In genomic region chr6:53501236-53501635, GRCm38 (mm10) we compare ENCODE assay signal across 27 mouse cellular contexts.
DNase-seq lines count a peak whose midpoint lies in the region; ATAC-seq and TF ChIP-seq lines count a peak whose summit lies in the region.
"Had no signal": no experiment of that assay in that cellular context is flagged by ENCODE, and none has a peak within 500 bp of the region (broad histone marks: within the 10 kb centered on the region; RNA-seq: fewer than 3 reads in every experiment).

No protein-coding gene starts in this region.

- WGBS in intestine, embryonic 14.5 days: 78% methylated on average over 1 of the region's 1 CpGs
- WGBS in intestine, embryonic 16.5 days: 78% methylated on average over 1 of the region's 1 CpGs
- WGBS in kidney, adult 2 months: 49% methylated on average over 1 of the region's 1 CpGs
- WGBS in kidney, embryonic 14.5 days: 45% methylated on average over 1 of the region's 1 CpGs
- 50% methylated on average over 1 of the region's 1 CpGs for WGBS in kidney, embryonic 15.5 days

- no peak overlapping the region for H3K4me2 ChIP-seq in intestine, embryonic 14.5 days (ENCODE audit: low read length)
- no peak overlapping the region for H3K4me2 ChIP-seq in intestine, embryonic 16.5 days (ENCODE audit: low read depth, low read length)
- H3K4me2 ChIP-seq in kidney, embryonic 14.5 days (replicated peaks; ENCODE audit: low read depth, low read length): no peak overlapping the region
- H3K4me2 ChIP-seq in kidney, embryonic 15.5 days: no peak overlapping the region
- H3K4me2 ChIP-seq: embryonic facial prominence, embryonic 13.5 days; embryonic facial prominence, embryonic 15.5 days; forebrain, embryonic 12.5 days had no signal

- DNase-seq in intestine, embryonic 14.5 days (ENCODE audit: low spot score): peak; percentile 15
- DNase-seq in kidney, adult 2 months: peak; percentile 18
- peak; percentile 14 for DNase-seq in kidney, postnatal 14 days
- DNase-seq in brain, adult 2 months (ENCODE audit: low read depth, low spot score): peak; percentile 14
- DNase-seq in MN1 (ENCODE audit: low spot score): no peak
- DNase-seq: adrenal gland, adult 8-10 months; adrenal gland, postnatal 14 days; adrenal gland, postnatal 36 days; cerebellum, adult 11 months; cerebellum, adult 18-20 months; cerebellum, adult 8-10 months; cerebellum, adult 9-11 months; cerebellum, postnatal 14 days; cerebellum, postnatal 36 days; embryo, embryonic 11 days had no signal

- no peak for ATAC-seq in intestine, embryonic 14.5 days (replicated peaks; ENCODE audit: low FRiP score, low TSS enrichment, low read depth)
- no peak for ATAC-seq in intestine, embryonic 16.5 days
- ATAC-seq in kidney, embryonic 14.5 days (ENCODE audit: low FRiP score, low TSS enrichment): no peak
- ATAC-seq in kidney, embryonic 15.5 days (replicated peaks; ENCODE audit: low FRiP score): no peak
- ATAC-seq: activated CD4-positive, CD25-positive, alpha-beta regulatory T cell, adult 4 months; forebrain, embryonic 14.5 days; forebrain, embryonic 16.5 days; Patski had no signal

- no peak for TF ChIP-seq POLR2A in kidney, adult 2 months (IDR thresholded peaks at IDR 0.05; ENCODE audit: low read depth, low read length)

- H3K4me3 ChIP-seq in intestine, embryonic 14.5 days (ENCODE audit: low read depth, low read length): no peak overlapping the region
- no peak overlapping the region for H3K4me3 ChIP-seq in intestine, embryonic 16.5 days (ENCODE audit: low read length)
- no peak overlapping the region for H3K4me3 ChIP-seq in kidney, adult 2 months (ENCODE audit: insufficient read depth, low read depth, low read length)
- H3K4me3 ChIP-seq in kidney, embryonic 14.5 days (ENCODE audit: low read length): no peak overlapping the region
- H3K4me3 ChIP-seq in kidney, embryonic 15.5 days (replicated peaks): no peak overlapping the region
- H3K4me3 ChIP-seq: embryonic facial prominence, embryonic 13.5 days; embryonic facial prominence, embryonic 15.5 days; erythroblast, embryonic 14.5 days; forebrain, embryonic 10.5 days; forebrain, embryonic 12.5 days had no signal

- no peaks in the 10 kb centered on the region for H3K27me3 ChIP-seq in intestine, embryonic 14.5 days (replicated peaks; ENCODE audit: control insufficient read depth, insufficient read depth, low read length)
- H3K27me3 ChIP-seq in intestine, embryonic 16.5 days (replicated peaks; ENCODE audit: control insufficient read depth, insufficient read depth, low read length): no peaks in the 10 kb centered on the region
- no peaks in the 10 kb centered on the region for H3K27me3 ChIP-seq in kidney, adult 2 months (replicated peaks; ENCODE audit: control insufficient read depth, insufficient read depth, low read length)
- no peaks in the 10 kb centered on the region for H3K27me3 ChIP-seq in kidney, embryonic 14.5 days (ENCODE audit: control insufficient read depth, insufficient read depth, low read length)
- H3K27me3 ChIP-seq in kidney, embryonic 15.5 days: no peaks in the 10 kb centered on the region
- H3K27me3 ChIP-seq: embryonic facial prominence, embryonic 13.5 days; embryonic facial prominence, embryonic 15.5 days; forebrain, embryonic 12.5 days; Patski had no signal

- H3K9me3 ChIP-seq in intestine, embryonic 14.5 days (ENCODE audit: control insufficient read depth, low read length): no peaks in the 10 kb centered on the region
- H3K9me3 ChIP-seq in intestine, embryonic 16.5 days (ENCODE audit: control insufficient read depth, low read length): no peaks in the 10 kb centered on the region
- H3K9me3 ChIP-seq in kidney, embryonic 14.5 days (ENCODE audit: control insufficient read depth, low read length): no peaks in the 10 kb centered on the region
- 0 out of 2 replicates have a peak, but pooled peaks cover 4% of the 10 kb centered on the region for H3K9me3 ChIP-seq in kidney, embryonic 15.5 days (replicated peaks)
- H3K9me3 ChIP-seq: embryonic facial prominence, embryonic 13.5 days; embryonic facial prominence, embryonic 15.5 days; forebrain, embryonic 10.5 days; forebrain, embryonic 12.5 days had no signal

- H3K4me1 ChIP-seq in intestine, embryonic 14.5 days (replicated peaks; ENCODE audit: control insufficient read depth, insufficient read depth, low read length): no peaks in the 10 kb centered on the region
- H3K4me1 ChIP-seq in intestine, embryonic 16.5 days (ENCODE audit: control insufficient read depth, insufficient read depth, low read length): no peaks in the 10 kb centered on the region
- no peaks in the 10 kb centered on the region for H3K4me1 ChIP-seq in kidney, adult 2 months (ENCODE audit: control insufficient read depth, insufficient read depth, low read length)
- H3K4me1 ChIP-seq in kidney, embryonic 14.5 days (ENCODE audit: control insufficient read depth, insufficient read depth, low read length): no peaks in the 10 kb centered on the region
- H3K4me1 ChIP-seq in kidney, embryonic 15.5 days: peaks cover 3% of the 10 kb centered on the region; the same call in 1 of the 2 replicates
- H3K4me1 ChIP-seq: forebrain, embryonic 10.5 days; forebrain, embryonic 12.5 days had no signal

- H3K9ac ChIP-seq in intestine, embryonic 14.5 days (ENCODE audit: low read length): no peak overlapping the region
- H3K9ac ChIP-seq in intestine, embryonic 16.5 days (ENCODE audit: low read depth, low read length): no peak overlapping the region
- H3K9ac ChIP-seq in kidney, embryonic 14.5 days (ENCODE audit: low read depth, low read length): no peak overlapping the region
- no peak overlapping the region for H3K9ac ChIP-seq in kidney, embryonic 15.5 days
- H3K9ac ChIP-seq: embryonic facial prominence, embryonic 13.5 days; embryonic facial prominence, embryonic 15.5 days; forebrain, embryonic 12.5 days had no signal

- H3K36me3 ChIP-seq in intestine, embryonic 14.5 days (ENCODE audit: control insufficient read depth, insufficient read depth, low read length): no peaks in the 10 kb centered on the region
- no peaks in the 10 kb centered on the region for H3K36me3 ChIP-seq in intestine, embryonic 16.5 days (ENCODE audit: control insufficient read depth, insufficient read depth, low read length)
- H3K36me3 ChIP-seq in kidney, adult 2 months (ENCODE audit: control insufficient read depth, insufficient read depth, low read length): no peaks in the 10 kb centered on the region
- no peaks in the 10 kb centered on the region for H3K36me3 ChIP-seq in kidney, embryonic 14.5 days (ENCODE audit: control insufficient read depth, insufficient read depth, low read length)
- H3K36me3 ChIP-seq in kidney, embryonic 15.5 days: no peaks in the 10 kb centered on the region
- H3K36me3 ChIP-seq: embryonic facial prominence, embryonic 13.5 days; embryonic facial prominence, embryonic 15.5 days; forebrain, embryonic 10.5 days; forebrain, embryonic 12.5 days had no signal

- TF ChIP-seq CTCF in kidney, adult 2 months (conservative IDR thresholded peaks at IDR 0.05; ENCODE audit: insufficient read depth, insufficient read length, low read depth, low read length): no peak

- H3K27ac ChIP-seq in intestine, embryonic 14.5 days (ENCODE audit: low read depth): no peak overlapping the region
- no peak overlapping the region for H3K27ac ChIP-seq in intestine, embryonic 16.5 days (ENCODE audit: low read length)
- no peak overlapping the region for H3K27ac ChIP-seq in kidney, adult 2 months (ENCODE audit: insufficient read depth, low read depth, low read length)
- H3K27ac ChIP-seq in kidney, embryonic 14.5 days (ENCODE audit: low read depth, low read length): no peak overlapping the region
- no peak overlapping the region for H3K27ac ChIP-seq in kidney, embryonic 15.5 days
- H3K27ac ChIP-seq: embryonic facial prominence, embryonic 13.5 days; embryonic facial prominence, embryonic 15.5 days; forebrain, embryonic 10.5 days; forebrain, embryonic 12.5 days had no signal
